Mouse (Mus musculus) ES-E14 (cell line): ENCODE measurements at regions not wholly inside any gene's neighbourhood (a gene's known extent, or its start where the extent isn't known, plus 50 kb on each side); places are given as distances from the start of the nearest gene placed in this dataset.

ENCODE experiments used
- HCFC1 ChIP-seq: IDR thresholded peaks from 2 replicates; pipeline ENCODE4 v1.6.1; 2012; ENCODE audit warnings: low read length, inconsistent platforms, borderline replicate concordance; ENCODE audit not compliant: insufficient read depth
- ZC3H11A ChIP-seq: IDR thresholded peaks from 2 replicates; pipeline ENCODE4 v1.6.1; 2012; ENCODE audit warnings: low read depth, mild to moderate bottlenecking, inconsistent platforms, low read length, borderline replicate concordance
- ZNF384 ChIP-seq: IDR thresholded peaks from 2 replicates; pipeline ENCODE4 v1.6.1; 2012; ENCODE audit warnings: low read depth, low read length, inconsistent platforms

GRCm38 (mm10) chr3:63627724-63628123, 144.0 kb upstream of the Gm34302 start:
- TF ChIP-seq ZC3H11A (no peak), HCFC1 (no peak), ZNF384 (no peak)
